Mouse (Mus musculus) liver, postnatal 0 days (tissue): ENCODE measurements around the gene Slc38a3.

Experiments
- CTCF ChIP-seq: sonication (generic); IDR thresholded peaks from 2 replicates; pipeline ENCODE4 v1.5.1; 2016; ENCODE audit warnings: antibody characterized with exemption, low read depth
- EP300 ChIP-seq: IDR thresholded peaks from 2 replicates; pipeline ENCODE4 v1.6.1; 2016; ENCODE audit warnings: antibody characterized with exemption, low read depth, mild to moderate bottlenecking

GRCm38 (mm10) chr9:107679501-107679900 lies 10.2 kb upstream of the Slc38a3 start, which contains the start of gene Gnat1:
- no peak for TF ChIP-seq CTCF
- TF ChIP-seq EP300, result no peak
